Mouse (Mus musculus): ENCODE measurements at regions not wholly inside any gene's neighbourhood (a gene's known extent, or its start where the extent isn't known, plus 50 kb on each side); places are given as distances from the start of the nearest gene placed in this dataset.

- 69% methylated on average over 3 of the region's 3 CpGs for WGBS
- Histone ChIP-seq H3K9me3 (ENCODE audit: control insufficient read depth, low read length) (no peaks in the 10 kb centered on the region), H3K27ac (replicated peaks in 1 of 2; ENCODE audit: control insufficient read depth in 1 of 2, insufficient read depth in 1 of 2, low read depth in 2 of 2, low read length in 2 of 2) (no peak overlapping the region), H3K4me2 (ENCODE audit: low read length) (no peak overlapping the region), H3K9ac (ENCODE audit: low read length) (no peak overlapping the region), H3K4me1 (ENCODE audit: control insufficient read depth in 2 of 2, insufficient read depth in 2 of 2, low read length in 2 of 2) (no peaks in the 10 kb centered on the region), H3K27me3 (ENCODE audit: control insufficient read depth, insufficient read depth, low read length) (no peaks in the 10 kb centered on the region), H3K4me3 (ENCODE audit: control insufficient read depth in 1 of 2, insufficient read depth in 1 of 2, low read depth in 1 of 2, low read length in 2 of 2) (no peak overlapping the region), H3K36me3 (ENCODE audit: control insufficient read depth, insufficient read depth, low read length) (no peaks in the 10 kb centered on the region)
- no peak for ATAC-seq (ENCODE audit: insufficient number of reproducible peaks, insufficient read depth, low FRiP score, low read depth)
These were observed 112.9 kb upstream of the Gdnf start for GRCm38 (mm10) chr15:7697724-7698123.

GRCm38 (mm10) chr15:7708836-7709235, 101.8 kb upstream of the Gdnf start:
- H3K27ac ChIP-seq (replicated peaks in 1 of 2; ENCODE audit: control insufficient read depth in 1 of 2, insufficient read depth in 1 of 2, low read depth in 2 of 2, low read length in 2 of 2) = no peak overlapping the region
- no peaks in the 10 kb centered on the region for H3K36me3 ChIP-seq (ENCODE audit: control insufficient read depth, insufficient read depth, low read length)
- H3K9ac ChIP-seq (ENCODE audit: low read length) = no peak overlapping the region
- 81% methylated on average over 5 of the region's 5 CpGs for WGBS
- no peak for ATAC-seq (ENCODE audit: insufficient number of reproducible peaks, insufficient read depth, low FRiP score, low read depth)
- no peak overlapping the region for H3K4me2 ChIP-seq (ENCODE audit: low read length)
- no peaks in the 10 kb centered on the region for H3K4me1 ChIP-seq (ENCODE audit: control insufficient read depth in 2 of 2, insufficient read depth in 2 of 2, low read length in 2 of 2)
- H3K4me3 ChIP-seq (ENCODE audit: control insufficient read depth in 1 of 2, insufficient read depth in 1 of 2, low read depth in 1 of 2, low read length in 2 of 2) = no peak overlapping the region
- no peaks in the 10 kb centered on the region for H3K27me3 ChIP-seq (ENCODE audit: control insufficient read depth, insufficient read depth, low read length)
- H3K9me3 ChIP-seq (ENCODE audit: control insufficient read depth, low read length) = no peaks in the 10 kb centered on the region

- H3K36me3 ChIP-seq (ENCODE audit: control insufficient read depth, insufficient read depth, low read length) = no peaks in the 10 kb centered on the region
- no peak for ATAC-seq (ENCODE audit: insufficient number of reproducible peaks, insufficient read depth, low FRiP score, low read depth)
- no peak overlapping the region for H3K27ac ChIP-seq (replicated peaks in 1 of 2; ENCODE audit: control insufficient read depth in 1 of 2, insufficient read depth in 1 of 2, low read depth in 2 of 2, low read length in 2 of 2)
- no peak overlapping the region for H3K4me3 ChIP-seq (ENCODE audit: control insufficient read depth in 1 of 2, insufficient read depth in 1 of 2, low read depth in 1 of 2, low read length in 2 of 2)
- no peak overlapping the region for H3K9ac ChIP-seq (ENCODE audit: low read length)
- no peaks in the 10 kb centered on the region for H3K4me1 ChIP-seq (ENCODE audit: control insufficient read depth in 2 of 2, insufficient read depth in 2 of 2, low read length in 2 of 2)
- H3K9me3 ChIP-seq (ENCODE audit: control insufficient read depth, low read length) = no peaks in the 10 kb centered on the region
- H3K27me3 ChIP-seq (ENCODE audit: control insufficient read depth, insufficient read depth, low read length) = no peaks in the 10 kb centered on the region
- 78% methylated on average over 1 of the region's 1 CpGs for WGBS
- H3K4me2 ChIP-seq (ENCODE audit: low read length) = no peak overlapping the region
These were observed 96.0 kb upstream of the Gdnf start for GRCm38 (mm10) chr15:7714641-7715040.

- H3K4me2 ChIP-seq (ENCODE audit: low read length) = no peak overlapping the region
- no peak for ATAC-seq (ENCODE audit: insufficient number of reproducible peaks, insufficient read depth, low FRiP score, low read depth)
These were observed 94.5 kb upstream of the Gdnf start for GRCm38 (mm10) chr15:7716188-7716587.

GRCm38 (mm10) chr15:7723202-7723721, 87.4 kb upstream of the Gdnf start:
- Histone ChIP-seq H3K9ac (ENCODE audit: low read length) (no peak overlapping the region), H3K27me3 (ENCODE audit: control insufficient read depth, insufficient read depth, low read length) (no peaks in the 10 kb centered on the region), H3K36me3 (ENCODE audit: control insufficient read depth, insufficient read depth, low read length) (no peaks in the 10 kb centered on the region), H3K27ac (replicated peaks in 1 of 2; ENCODE audit: control insufficient read depth in 1 of 2, insufficient read depth in 1 of 2, low read depth in 2 of 2, low read length in 2 of 2) (no peak overlapping the region), H3K4me2 (ENCODE audit: low read length) (no peak overlapping the region), H3K4me1 (ENCODE audit: control insufficient read depth in 2 of 2, insufficient read depth in 2 of 2, low read length in 2 of 2) (no peaks in the 10 kb centered on the region), H3K4me3 (ENCODE audit: control insufficient read depth in 1 of 2, insufficient read depth in 1 of 2, low read depth in 1 of 2, low read length in 2 of 2) (no peak overlapping the region), H3K9me3 (ENCODE audit: control insufficient read depth, low read length) (no peaks in the 10 kb centered on the region)
- no peak for ATAC-seq (ENCODE audit: insufficient number of reproducible peaks, insufficient read depth, low FRiP score, low read depth)
- WGBS = 37% methylated on average over 5 of the region's 5 CpGs

More at GRCm38 (mm10) chr15:7716188-7716587, 94.5 kb upstream of the Gdnf start:
- Histone ChIP-seq H3K9ac (ENCODE audit: low read length) (no peak overlapping the region), H3K27ac (replicated peaks in 1 of 2; ENCODE audit: control insufficient read depth in 1 of 2, insufficient read depth in 1 of 2, low read depth in 2 of 2, low read length in 2 of 2) (no peak overlapping the region), H3K4me1 (ENCODE audit: control insufficient read depth in 2 of 2, insufficient read depth in 2 of 2, low read length in 2 of 2) (no peaks in the 10 kb centered on the region), H3K4me3 (ENCODE audit: control insufficient read depth in 1 of 2, insufficient read depth in 1 of 2, low read depth in 1 of 2, low read length in 2 of 2) (no peak overlapping the region), H3K36me3 (ENCODE audit: control insufficient read depth, insufficient read depth, low read length) (no peaks in the 10 kb centered on the region), H3K27me3 (ENCODE audit: control insufficient read depth, insufficient read depth, low read length) (no peaks in the 10 kb centered on the region), H3K9me3 (ENCODE audit: control insufficient read depth, low read length) (no peaks in the 10 kb centered on the region)
- 68% methylated on average over 1 of the region's 1 CpGs for WGBS

GRCm38 (mm10) chr15:7723770-7724169, 86.9 kb upstream of the Gdnf start:
- Histone ChIP-seq H3K36me3 (ENCODE audit: control insufficient read depth, insufficient read depth, low read length) (no peaks in the 10 kb centered on the region), H3K27me3 (ENCODE audit: control insufficient read depth, insufficient read depth, low read length) (no peaks in the 10 kb centered on the region), H3K27ac (replicated peaks in 1 of 2; ENCODE audit: control insufficient read depth in 1 of 2, insufficient read depth in 1 of 2, low read depth in 2 of 2, low read length in 2 of 2) (no peak overlapping the region), H3K4me1 (ENCODE audit: control insufficient read depth in 2 of 2, insufficient read depth in 2 of 2, low read length in 2 of 2) (no peaks in the 10 kb centered on the region), H3K9ac (ENCODE audit: low read length) (no peak overlapping the region), H3K4me2 (ENCODE audit: low read length) (no peak overlapping the region), H3K9me3 (ENCODE audit: control insufficient read depth, low read length) (no peaks in the 10 kb centered on the region), H3K4me3 (ENCODE audit: control insufficient read depth in 1 of 2, insufficient read depth in 1 of 2, low read depth in 1 of 2, low read length in 2 of 2) (no peak overlapping the region)
- 89% methylated on average over 2 of the region's 2 CpGs for WGBS
- ATAC-seq (ENCODE audit: insufficient number of reproducible peaks, insufficient read depth, low FRiP score, low read depth) = no peak

- Histone ChIP-seq H3K9me3 (ENCODE audit: control insufficient read depth, low read length) (no peaks in the 10 kb centered on the region), H3K27me3 (ENCODE audit: control insufficient read depth, insufficient read depth, low read length) (no peaks in the 10 kb centered on the region), H3K27ac (replicated peaks in 1 of 2; ENCODE audit: control insufficient read depth in 1 of 2, insufficient read depth in 1 of 2, low read depth in 2 of 2, low read length in 2 of 2) (no peak overlapping the region), H3K4me1 (ENCODE audit: control insufficient read depth in 2 of 2, insufficient read depth in 2 of 2, low read length in 2 of 2) (no peaks in the 10 kb centered on the region), H3K4me2 (ENCODE audit: low read length) (no peak overlapping the region), H3K36me3 (ENCODE audit: control insufficient read depth, insufficient read depth, low read length) (no peaks in the 10 kb centered on the region), H3K4me3 (ENCODE audit: control insufficient read depth in 1 of 2, insufficient read depth in 1 of 2, low read depth in 1 of 2, low read length in 2 of 2) (no peak overlapping the region), H3K9ac (ENCODE audit: low read length) (no peak overlapping the region)
- WGBS = 73% methylated on average over 4 of the region's 4 CpGs
- ATAC-seq (ENCODE audit: insufficient number of reproducible peaks, insufficient read depth, low FRiP score, low read depth) = no peak
These were observed 85.1 kb upstream of the Gdnf start for GRCm38 (mm10) chr15:7725505-7725904.

- H3K9ac ChIP-seq (ENCODE audit: low read length) = no peak overlapping the region
- no peaks in the 10 kb centered on the region for H3K36me3 ChIP-seq (ENCODE audit: control insufficient read depth, insufficient read depth, low read length)
- H3K27me3 ChIP-seq (ENCODE audit: control insufficient read depth, insufficient read depth, low read length) = no peaks in the 10 kb centered on the region
- no peak for ATAC-seq (ENCODE audit: insufficient number of reproducible peaks, insufficient read depth, low FRiP score, low read depth)
- no peak overlapping the region for H3K4me2 ChIP-seq (ENCODE audit: low read length)
- 83% methylated on average over 4 of the region's 4 CpGs for WGBS
- no peak overlapping the region for H3K27ac ChIP-seq (replicated peaks in 1 of 2; ENCODE audit: control insufficient read depth in 1 of 2, insufficient read depth in 1 of 2, low read depth in 2 of 2, low read length in 2 of 2)
- H3K4me3 ChIP-seq (ENCODE audit: control insufficient read depth in 1 of 2, insufficient read depth in 1 of 2, low read depth in 1 of 2, low read length in 2 of 2) = no peak overlapping the region
- no peaks in the 10 kb centered on the region for H3K4me1 ChIP-seq (ENCODE audit: control insufficient read depth in 2 of 2, insufficient read depth in 2 of 2, low read length in 2 of 2)
- no peaks in the 10 kb centered on the region for H3K9me3 ChIP-seq (ENCODE audit: control insufficient read depth, low read length)
These were observed 63.1 kb upstream of the Gdnf start for GRCm38 (mm10) chr15:7747586-7747985.

Data from heart, embryonic 14.5 days (tissue).